Mouse (Mus musculus) cerebellum, adult 2 months (tissue): ENCODE measurements around the gene Tpsg1.

ENCODE experiments used
- CTCF ChIP-seq: fragments of 200-500 bp; IDR thresholded peaks from 2 replicates; pipeline ENCODE4 v1.5.1; 2011; ENCODE audit warnings: low read depth, mild to moderate bottlenecking, control low read depth, low read length, moderate library complexity, borderline replicate concordance; ENCODE audit not compliant: insufficient read depth
- POLR2A ChIP-seq: fragments of 200-500 bp; IDR thresholded peaks from 2 replicates; pipeline ENCODE4 v1.6.1; 2011; ENCODE audit warnings: low read length, control low read depth, borderline replicate concordance; ENCODE audit not compliant: insufficient read depth

DNA sequence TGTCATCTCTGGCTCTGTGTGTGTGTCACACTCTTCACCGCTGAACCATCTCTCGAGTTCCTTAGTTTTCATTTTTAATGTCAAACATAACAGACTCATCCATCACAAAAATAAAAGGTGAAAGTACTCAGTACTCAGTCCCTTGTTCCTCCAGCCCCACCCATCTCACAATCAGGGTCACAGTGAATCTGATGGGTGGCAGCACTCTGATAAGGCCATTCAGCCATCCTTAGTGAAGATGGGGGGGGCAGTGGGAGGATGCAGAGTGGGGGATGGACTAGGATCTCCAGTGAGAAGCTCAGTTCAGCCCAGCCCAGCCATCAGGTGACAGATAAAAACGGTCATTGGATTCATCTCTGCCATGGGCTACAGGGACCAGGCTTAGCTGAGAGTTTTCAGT is at the start of gene Tpsg1:
- no peak for TF ChIP-seq POLR2A
- no peak for TF ChIP-seq CTCF
